30 mouse cellular contexts compared by ENCODE assay signal in the genomic region with DNA sequence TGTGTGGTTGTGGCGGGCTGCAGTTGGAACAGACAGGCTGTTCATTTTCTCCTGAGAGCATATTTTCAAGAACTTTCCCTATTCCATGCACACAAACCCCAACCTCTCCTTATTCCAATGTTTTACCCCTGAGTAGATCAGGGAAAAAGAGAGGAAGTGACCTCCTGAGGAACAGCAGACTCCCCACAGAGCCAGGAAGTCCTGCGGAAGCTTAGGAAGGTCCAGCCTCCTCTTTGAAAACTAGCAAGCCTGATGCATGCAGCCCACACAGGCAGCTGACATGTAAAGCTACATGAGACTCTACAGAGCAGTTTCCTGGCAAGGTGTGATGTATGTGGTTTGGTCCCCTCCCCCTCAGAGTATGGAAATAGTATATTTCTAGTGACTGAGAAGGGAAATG.
DNase-seq lines count a peak whose midpoint lies in the region; ATAC-seq and TF ChIP-seq lines count a peak whose summit lies in the region.
"Had no signal": no experiment of that assay in that cellular context is flagged by ENCODE, and none has a peak within 500 bp of the region (broad histone marks: within the 10 kb centered on the region; RNA-seq: fewer than 3 reads in every experiment).

No protein-coding gene starts in this region.

- H3K36me3 ChIP-seq in embryonic facial prominence, embryonic 11.5 days (replicated peaks; ENCODE audit: control insufficient read depth, insufficient read depth, low read depth, low read length), result no peaks in the 10 kb centered on the region
- no peaks in the 10 kb centered on the region for H3K36me3 ChIP-seq in embryonic facial prominence, embryonic 10.5 days (replicated peaks)
- no peaks in the 10 kb centered on the region for H3K36me3 ChIP-seq in heart, embryonic 14.5 days (ENCODE audit: control insufficient read depth, insufficient read depth, low read length)
- H3K36me3 ChIP-seq in kidney, postnatal 0 days (ENCODE audit: insufficient read depth, low read length), result no peaks in the 10 kb centered on the region
- H3K36me3 ChIP-seq in embryonic facial prominence, embryonic 14.5 days (ENCODE audit: control insufficient read depth, insufficient read depth, low read length), result no peaks in the 10 kb centered on the region
- no peaks in the 10 kb centered on the region for H3K36me3 ChIP-seq in hindbrain, embryonic 14.5 days (replicated peaks; ENCODE audit: control insufficient read depth, insufficient read depth)
- H3K36me3 ChIP-seq: embryonic facial prominence, embryonic 13.5 days; forebrain, embryonic 10.5 days; G1E; heart, embryonic 13.5 days; hindbrain, embryonic 10.5 days; hindbrain, embryonic 13.5 days had no signal

- TF ChIP-seq CTCF in kidney, postnatal 0 days (IDR thresholded peaks at IDR 0.05; ENCODE audit: low read depth), result no peak

- no peak overlapping the region for H3K9ac ChIP-seq in embryonic facial prominence, embryonic 11.5 days (replicated peaks; ENCODE audit: low read length)
- H3K9ac ChIP-seq in heart, embryonic 14.5 days (ENCODE audit: low read length), result no peak overlapping the region
- no peak overlapping the region for H3K9ac ChIP-seq in kidney, postnatal 0 days (ENCODE audit: low read depth, low read length)
- H3K9ac ChIP-seq in embryonic facial prominence, embryonic 14.5 days (ENCODE audit: low read depth, low read length), result no peak overlapping the region
- no peak overlapping the region for H3K9ac ChIP-seq in hindbrain, embryonic 14.5 days
- H3K9ac ChIP-seq: embryonic facial prominence, embryonic 13.5 days; forebrain, embryonic 13.5 days; heart, embryonic 13.5 days; hindbrain, embryonic 13.5 days had no signal

- peak; percentile 1 for DNase-seq in embryonic facial prominence, embryonic 11.5 days (ENCODE audit: low spot score)
- DNase-seq in embryonic facial prominence, embryonic 10.5 days (ENCODE audit: low spot score), result no peak
- DNase-seq in heart, postnatal 14 days, result no peak
- peak; percentile 12 for DNase-seq in kidney, postnatal 0 days (ENCODE audit: low spot score)
- no peak for DNase-seq in kidney, postnatal 25 days
- peak; percentile 24 for DNase-seq in embryonic facial prominence, embryonic 14.5 days (ENCODE audit: low spot score)
- no peak for DNase-seq in hindbrain, embryonic 14.5 days (ENCODE audit: low spot score)
- DNase-seq: adrenal gland, postnatal 10 days; adrenal gland, postnatal 36 days; B cell, adult 2 months; cerebellum, adult 11 months; cerebellum, adult 2 months; cerebellum, adult 9-11 months; cerebellum, postnatal 25 days; gastrocnemius, postnatal 10 days; gastrocnemius, postnatal 36 days; kidney, adult 18-20 months had no signal

- WGBS in embryonic facial prominence, embryonic 11.5 days, result 72% methylated on average over 2 of the region's 2 CpGs
- 78% methylated on average over 2 of the region's 2 CpGs for WGBS in embryonic facial prominence, embryonic 10.5 days
- 66% methylated on average over 2 of the region's 2 CpGs for WGBS in heart, embryonic 14.5 days
- whole genome bisulfite sequencing in kidney, postnatal 0 days, result 72% methylated on average over 2 of the region's 2 CpGs
- whole genome bisulfite sequencing in embryonic facial prominence, embryonic 14.5 days, result 73% methylated on average over 2 of the region's 2 CpGs
- WGBS in hindbrain, embryonic 14.5 days, result 93% methylated on average over 2 of the region's 2 CpGs

- no peak overlapping the region for H3K4me3 ChIP-seq in embryonic facial prominence, embryonic 11.5 days (ENCODE audit: low read depth, low read length)
- H3K4me3 ChIP-seq in embryonic facial prominence, embryonic 10.5 days, result no peak overlapping the region
- H3K4me3 ChIP-seq in heart, embryonic 14.5 days (ENCODE audit: control insufficient read depth in 1 of 2, insufficient read depth in 1 of 2, low read depth in 1 of 2, low read length in 2 of 2), result no peak overlapping the region
- H3K4me3 ChIP-seq in kidney, postnatal 0 days (replicated peaks; ENCODE audit: low read depth, low read length), result no peak overlapping the region
- no peak overlapping the region for H3K4me3 ChIP-seq in embryonic facial prominence, embryonic 14.5 days (ENCODE audit: low read depth, low read length)
- no peak overlapping the region for H3K4me3 ChIP-seq in hindbrain, embryonic 14.5 days (replicated peaks; ENCODE audit: low read length)
- H3K4me3 ChIP-seq: embryonic facial prominence, embryonic 13.5 days; forebrain, embryonic 10.5 days; forebrain, embryonic 13.5 days; heart, embryonic 13.5 days; hindbrain, embryonic 10.5 days; hindbrain, embryonic 13.5 days had no signal

- H3K4me1 ChIP-seq in embryonic facial prominence, embryonic 11.5 days (ENCODE audit: control insufficient read depth, insufficient read depth, low read length), result no peaks in the 10 kb centered on the region
- no peaks in the 10 kb centered on the region for H3K4me1 ChIP-seq in embryonic facial prominence, embryonic 10.5 days
- H3K4me1 ChIP-seq in heart, embryonic 14.5 days (ENCODE audit: control insufficient read depth in 2 of 2, insufficient read depth in 2 of 2, low read length in 2 of 2), result peaks cover 0 to 2% of the 10 kb centered on the region in 2 experiments; a peak in 1 of 4 replicates
- 0 out of 2 replicates have a peak, but pooled peaks cover 3% of the 10 kb centered on the region for H3K4me1 ChIP-seq in kidney, postnatal 0 days (replicated peaks; ENCODE audit: insufficient read depth, low read length)
- H3K4me1 ChIP-seq in embryonic facial prominence, embryonic 14.5 days (ENCODE audit: control insufficient read depth, insufficient read depth, low read length), result no peaks in the 10 kb centered on the region
- H3K4me1 ChIP-seq in hindbrain, embryonic 14.5 days (replicated peaks; ENCODE audit: control insufficient read depth, insufficient read depth, low read length), result no peaks in the 10 kb centered on the region
- H3K4me1 ChIP-seq: embryonic facial prominence, embryonic 13.5 days; forebrain, embryonic 10.5 days; forebrain, embryonic 13.5 days; heart, embryonic 13.5 days; hindbrain, embryonic 13.5 days had no signal

- H3K4me2 ChIP-seq in embryonic facial prominence, embryonic 11.5 days (ENCODE audit: low read depth, low read length), result no peak overlapping the region
- H3K4me2 ChIP-seq in heart, embryonic 14.5 days (ENCODE audit: low read length), result no peak overlapping the region
- H3K4me2 ChIP-seq in kidney, postnatal 0 days (ENCODE audit: low read length), result no peak overlapping the region
- H3K4me2 ChIP-seq in embryonic facial prominence, embryonic 14.5 days (ENCODE audit: low read depth, low read length), result no peak overlapping the region
- no peak overlapping the region for H3K4me2 ChIP-seq in hindbrain, embryonic 14.5 days (replicated peaks)
- H3K4me2 ChIP-seq: embryonic facial prominence, embryonic 13.5 days; forebrain, embryonic 13.5 days; heart, embryonic 13.5 days; hindbrain, embryonic 13.5 days had no signal

- no peak overlapping the region for H3K27ac ChIP-seq in embryonic facial prominence, embryonic 11.5 days (replicated peaks; ENCODE audit: low read depth, low read length)
- H3K27ac ChIP-seq in embryonic facial prominence, embryonic 10.5 days (replicated peaks), result no peak overlapping the region
- no peak overlapping the region for H3K27ac ChIP-seq in heart, embryonic 14.5 days (replicated peaks in 1 of 2; ENCODE audit: control insufficient read depth in 1 of 2, insufficient read depth in 1 of 2, low read depth in 2 of 2, low read length in 2 of 2)
- no peak overlapping the region for H3K27ac ChIP-seq in kidney, postnatal 0 days
- no peak overlapping the region for H3K27ac ChIP-seq in embryonic facial prominence, embryonic 14.5 days (replicated peaks; ENCODE audit: low read depth, low read length)
- H3K27ac ChIP-seq in hindbrain, embryonic 14.5 days, result no peak overlapping the region
- H3K27ac ChIP-seq: embryonic facial prominence, embryonic 13.5 days; forebrain, embryonic 10.5 days; forebrain, embryonic 13.5 days; heart, embryonic 13.5 days; hindbrain, embryonic 10.5 days; hindbrain, embryonic 13.5 days; hindbrain, postnatal 0 days had no signal

- intact Hi-C loops in heart, postnatal 14 days (cut with DNase I), result no loop called here

- no peaks in the 10 kb centered on the region for H3K27me3 ChIP-seq in embryonic facial prominence, embryonic 11.5 days (ENCODE audit: control insufficient read depth, insufficient read depth, low read length)
- no peaks in the 10 kb centered on the region for H3K27me3 ChIP-seq in embryonic facial prominence, embryonic 10.5 days (replicated peaks; ENCODE audit: low read depth, poor library complexity, severe bottlenecking)
- no peaks in the 10 kb centered on the region for H3K27me3 ChIP-seq in heart, embryonic 14.5 days (ENCODE audit: control insufficient read depth, insufficient read depth, low read length)
- H3K27me3 ChIP-seq in kidney, postnatal 0 days (ENCODE audit: insufficient read depth, low read length), result no peaks in the 10 kb centered on the region
- no peaks in the 10 kb centered on the region for H3K27me3 ChIP-seq in embryonic facial prominence, embryonic 14.5 days (replicated peaks; ENCODE audit: control insufficient read depth, insufficient read depth, low read length)
- H3K27me3 ChIP-seq in hindbrain, embryonic 14.5 days (ENCODE audit: control insufficient read depth, insufficient read depth, low read length), result no peaks in the 10 kb centered on the region
- H3K27me3 ChIP-seq: embryonic facial prominence, embryonic 13.5 days; forebrain, embryonic 13.5 days; heart, embryonic 13.5 days; hindbrain, embryonic 13.5 days; Patski had no signal

- no peak for ATAC-seq in embryonic facial prominence, embryonic 11.5 days (replicated peaks; ENCODE audit: insufficient number of reproducible peaks, low FRiP score, low TSS enrichment, low read depth)
- 0 out of 2 replicates have a peak, but pooled peaks have one; percentile 31 for ATAC-seq in heart, embryonic 14.5 days (ENCODE audit: insufficient number of reproducible peaks, insufficient read depth, low FRiP score, low read depth)
- no peak for ATAC-seq in kidney, postnatal 0 days (replicated peaks; ENCODE audit: low FRiP score, low read depth)
- ATAC-seq in embryonic facial prominence, embryonic 14.5 days (ENCODE audit: low read depth), result no peak
- ATAC-seq in hindbrain, embryonic 14.5 days (ENCODE audit: low FRiP score), result no peak
- ATAC-seq: forebrain, embryonic 13.5 days; forebrain, embryonic 16.5 days; hindbrain, postnatal 0 days; inflammation-experienced regulatory T-cells, adult 6 months; intestine, embryonic 16.5 days; Patski had no signal

- no peaks in the 10 kb centered on the region for H3K9me3 ChIP-seq in embryonic facial prominence, embryonic 11.5 days (replicated peaks; ENCODE audit: control insufficient read depth, low read length)
- H3K9me3 ChIP-seq in embryonic facial prominence, embryonic 10.5 days, result no peaks in the 10 kb centered on the region
- no peaks in the 10 kb centered on the region for H3K9me3 ChIP-seq in heart, embryonic 14.5 days (ENCODE audit: control insufficient read depth, low read length)
- H3K9me3 ChIP-seq in kidney, postnatal 0 days (replicated peaks; ENCODE audit: low read length), result no peaks in the 10 kb centered on the region
- H3K9me3 ChIP-seq in embryonic facial prominence, embryonic 14.5 days (ENCODE audit: control insufficient read depth, low read length), result no peaks in the 10 kb centered on the region
- H3K9me3 ChIP-seq in hindbrain, embryonic 14.5 days (ENCODE audit: control insufficient read depth, low read length), result no peaks in the 10 kb centered on the region
- H3K9me3 ChIP-seq: embryonic facial prominence, embryonic 13.5 days; forebrain, embryonic 10.5 days; forebrain, embryonic 13.5 days; G1E; heart, embryonic 13.5 days; hindbrain, embryonic 10.5 days; hindbrain, embryonic 13.5 days had no signal

Comparison
In these comparisons a context has a peak if more than half of its experiments do, and no peak if none do; other contexts are left out.
1. DNase-seq: peak in embryonic facial prominence, embryonic 11.5 days (single experiment), kidney, postnatal 0 days (single experiment) and embryonic facial prominence, embryonic 14.5 days (single experiment); none in embryonic facial prominence, embryonic 10.5 days (single experiment), heart, postnatal 14 days (0 of 2), kidney, postnatal 25 days (0 of 2) and hindbrain, embryonic 14.5 days (single experiment).